Comparison of ENCODE assay signal across 18 mouse cellular contexts in genomic region chr4:152070494-152071396, GRCm38 (mm10). TPM values are rescaled to one million over a fixed set of nuclear protein-coding genes. Genes with fewer than 3 reads are reported as not detected.
DNase-seq lines count a peak whose midpoint lies in the region; ATAC-seq lines count a peak whose summit lies in the region.
"Had no signal": no experiment of that assay in that cellular context is flagged by ENCODE, and none has a peak within 500 bp of the region (broad histone marks: within the 10 kb centered on the region; RNA-seq: fewer than 3 reads in every experiment).

No protein-coding gene starts in this region.

- H3K36me3 ChIP-seq in hindbrain, embryonic 10.5 days: no peaks in the 10 kb centered on the region
- no peaks in the 10 kb centered on the region for H3K36me3 ChIP-seq in hindbrain, embryonic 11.5 days (ENCODE audit: control insufficient read depth, insufficient read depth, low read length)
- H3K36me3 ChIP-seq: embryonic facial prominence, embryonic 12.5 days; forebrain, embryonic 10.5 days had no signal

- no peak overlapping the region for H3K4me2 ChIP-seq in hindbrain, embryonic 11.5 days (replicated peaks; ENCODE audit: low read depth, low read length)
- H3K4me2 ChIP-seq: embryonic facial prominence, embryonic 12.5 days; heart, embryonic 11.5 days had no signal

- H3K27ac ChIP-seq in hindbrain, embryonic 10.5 days: 0 out of 2 replicates have a peak overlapping the region, but pooled peaks have one; percentile 40
- H3K27ac ChIP-seq in hindbrain, embryonic 11.5 days (ENCODE audit: low read depth, low read length): no peak overlapping the region
- H3K27ac ChIP-seq: embryonic facial prominence, embryonic 12.5 days; forebrain, embryonic 10.5 days had no signal

- no peaks in the 10 kb centered on the region for H3K9me3 ChIP-seq in hindbrain, embryonic 10.5 days
- no peaks in the 10 kb centered on the region for H3K9me3 ChIP-seq in hindbrain, embryonic 11.5 days (ENCODE audit: control insufficient read depth, low read length)
- H3K9me3 ChIP-seq: embryonic facial prominence, embryonic 12.5 days; forebrain, embryonic 10.5 days had no signal

- no peak for DNase-seq in hindbrain, embryonic 10.5 days (ENCODE audit: low spot score)
- DNase-seq in hindbrain, embryonic 11.5 days (ENCODE audit: low spot score): no peak
- DNase-seq in lung, postnatal 10 days: peak; percentile 29
- no peak for DNase-seq in lung, postnatal 14 days
- no peak for DNase-seq in right cerebral cortex, postnatal 4 days
- DNase-seq in left cerebral cortex, adult 8-10 months (ENCODE audit: low spot score in 2 of 2): no peak
- DNase-seq: cerebellum, adult 18-20 months; cerebellum, postnatal 36 days; gastrocnemius, postnatal 25 days; heart, postnatal 14 days; right cerebral cortex, adult 18-20 months had no signal

- peaks cover 55% of the 10 kb centered on the region for H3K4me1 ChIP-seq in hindbrain, embryonic 10.5 days (replicated peaks)
- no peaks in the 10 kb centered on the region for H3K4me1 ChIP-seq in hindbrain, embryonic 11.5 days (replicated peaks; ENCODE audit: control insufficient read depth, insufficient read depth, low read length)

- no peak for ATAC-seq in hindbrain, embryonic 11.5 days (ENCODE audit: low FRiP score)
- peak; percentile 13; the same call in 1 of the 2 replicates for ATAC-seq in granulocyte monocyte progenitor cell, adult 5-6 weeks (replicated peaks; ENCODE audit: poor library complexity, severe bottlenecking)
- ATAC-seq: intestine, postnatal 0 days; midbrain, embryonic 16.5 days had no signal

- H3K9ac ChIP-seq in hindbrain, embryonic 11.5 days (ENCODE audit: low read depth, low read length): no peak overlapping the region
- H3K9ac ChIP-seq: embryonic facial prominence, embryonic 12.5 days had no signal

- H3K27me3 ChIP-seq in hindbrain, embryonic 10.5 days (ENCODE audit: insufficient read depth, poor library complexity, severe bottlenecking): no peaks in the 10 kb centered on the region
- H3K27me3 ChIP-seq in hindbrain, embryonic 11.5 days (ENCODE audit: control insufficient read depth, insufficient read depth, low read length): no peaks in the 10 kb centered on the region
- H3K27me3 ChIP-seq: embryonic facial prominence, embryonic 12.5 days had no signal

- WGBS in hindbrain, embryonic 10.5 days: 76% methylated on average over 11 of the region's 11 CpGs
- 84% methylated on average over 11 of the region's 11 CpGs for WGBS in hindbrain, embryonic 11.5 days

- H3K4me3 ChIP-seq in hindbrain, embryonic 10.5 days: no peak overlapping the region
- no peak overlapping the region for H3K4me3 ChIP-seq in hindbrain, embryonic 11.5 days (ENCODE audit: low read depth, low read length)
- H3K4me3 ChIP-seq: embryonic facial prominence, embryonic 12.5 days; forebrain, embryonic 10.5 days had no signal

RNA-seq across cellular contexts. Expression of gene Plekhg5, which starts 1.6 kb away (rescaled TPM):
- polyA plus RNA-seq in hindbrain, embryonic 10.5 days (2016; fragmentation: Nextera tagmentation; extraction: Ambion mirVana): 9.6 and 12.4 TPM in 2 replicates
- 4.0 and 4.6 TPM in 2 replicates for polyA plus RNA-seq in hindbrain, embryonic 11.5 days (2014; fragmentation: Nextera tagmentation; extraction: Ambion mirVana)
- total RNA-seq in granulocyte monocyte progenitor cell, adult 5-6 weeks (2014; fragmentation: Nextera tagmentation): 0.34 and 7.6 TPM in 2 replicates
- total RNA-seq in granulocyte monocyte progenitor cell, adult 5-6 weeks (2017): 1.8 and 2.2 TPM in 2 replicates
- 10 to 100 TPM; 72.6 to 90.6 (median 82.4) TPM for total RNA-seq in left cerebral cortex, adult 8-10 months (2022)

RNA-seq across cellular contexts. Expression of gene Nol9, which starts 31.6 kb away (rescaled TPM):
- polyA plus RNA-seq in hindbrain, embryonic 10.5 days (2016; fragmentation: Nextera tagmentation; extraction: Ambion mirVana): 37.7 and 38.9 TPM in 2 replicates
- 23.2 and 25.6 TPM in 2 replicates for polyA plus RNA-seq in hindbrain, embryonic 11.5 days (2014; fragmentation: Nextera tagmentation; extraction: Ambion mirVana)
- total RNA-seq in granulocyte monocyte progenitor cell, adult 5-6 weeks (2014; fragmentation: Nextera tagmentation): 33.7 and 36.5 TPM in 2 replicates
- 30.7 and 40.0 TPM in 2 replicates for total RNA-seq in granulocyte monocyte progenitor cell, adult 5-6 weeks (2017)
- total RNA-seq in left cerebral cortex, adult 8-10 months (2022): 10 to 100 TPM; 15.7 to 18.2 (median 17.2) TPM

RNA-seq across cellular contexts. Expression of gene Tas1r1, which starts 32.4 kb away (rescaled TPM):
- 0.65 and 0.67 TPM in 2 replicates for polyA plus RNA-seq in hindbrain, embryonic 10.5 days (2016; fragmentation: Nextera tagmentation; extraction: Ambion mirVana)
- 0.62 and 0.84 TPM in 2 replicates for polyA plus RNA-seq in hindbrain, embryonic 11.5 days (2014; fragmentation: Nextera tagmentation; extraction: Ambion mirVana)
- total RNA-seq in granulocyte monocyte progenitor cell, adult 5-6 weeks (2014; fragmentation: Nextera tagmentation): 1.6 and 3.2 TPM in 2 replicates
- 1.0 and 2.6 TPM in 2 replicates for total RNA-seq in granulocyte monocyte progenitor cell, adult 5-6 weeks (2017)
- under 1 TPM; 0.61 to 0.94 (median 0.73) TPM for total RNA-seq in left cerebral cortex, adult 8-10 months (2022)
- total RNA-seq: adrenal gland, adult 18-20 months had no signal

RNA-seq across cellular contexts. Expression of gene Zbtb48, which starts 43.3 kb away (rescaled TPM):
- polyA plus RNA-seq in hindbrain, embryonic 10.5 days (2016; fragmentation: Nextera tagmentation; extraction: Ambion mirVana): 23.3 and 25.9 TPM in 2 replicates
- 18.0 and 19.6 TPM in 2 replicates for polyA plus RNA-seq in hindbrain, embryonic 11.5 days (2014; fragmentation: Nextera tagmentation; extraction: Ambion mirVana)
- total RNA-seq in granulocyte monocyte progenitor cell, adult 5-6 weeks (2014; fragmentation: Nextera tagmentation): 9.2 and 15.7 TPM in 2 replicates
- total RNA-seq in granulocyte monocyte progenitor cell, adult 5-6 weeks (2017): 5.2 and 10.3 TPM in 2 replicates
- total RNA-seq in left cerebral cortex, adult 8-10 months (2022): 10 to 100 TPM; 11.7 to 17.5 (median 14.0) TPM

RNA-seq across cellular contexts. Expression of gene Tnfrsf25, which starts 45.0 kb away (rescaled TPM):
- 0.70 and 0.82 TPM in 2 replicates for polyA plus RNA-seq in hindbrain, embryonic 10.5 days (2016; fragmentation: Nextera tagmentation; extraction: Ambion mirVana)
- polyA plus RNA-seq in hindbrain, embryonic 11.5 days (2014; fragmentation: Nextera tagmentation; extraction: Ambion mirVana): 0.18 and 0.28 TPM in 2 replicates
- not detected in 2 replicates for total RNA-seq in granulocyte monocyte progenitor cell, adult 5-6 weeks (2014; fragmentation: Nextera tagmentation)
- total RNA-seq in granulocyte monocyte progenitor cell, adult 5-6 weeks (2017): 1.6 TPM in 1 of 2 replicates, not detected in the other
- total RNA-seq in left cerebral cortex, adult 8-10 months (2022): 1 to 10 TPM; 4.3 to 9.8 (median 6.3) TPM

Comparison
In these comparisons a context has a peak if more than half of its experiments do, and no peak if none do; other contexts are left out.
1. RNA of gene Plekhg5, which starts 1.6 kb away (total RNA-seq): 72.6 to 90.6 TPM in left cerebral cortex, adult 8-10 months; 0.34 to 7.6 TPM in granulocyte monocyte progenitor cell, adult 5-6 weeks; every median in the first group is over 4 times any median in the second.